Mouse (Mus musculus) midbrain, postnatal 0 days (tissue): ENCODE data around the gene Cep95. TPM values are rescaled to one million over a fixed set of nuclear protein-coding genes. Genes with fewer than 3 reads are reported as not detected.

ENCODE experiments used
- ATAC-seq: fragments of 200-750 bp; cut with Nextera tagmentation; 2 replicates; pipeline ENCODE4 v1.8.0; 2017; ENCODE audit warnings: moderate number of reproducible peaks, mild to moderate bottlenecking, moderate TSS enrichment, moderate library complexity; ENCODE audit not compliant: low FRiP score
- DNase-seq: peaks from one replicate; pipeline ENCODE4 v3.0.0-alpha.2; 2015; ENCODE audit warnings: low spot score
- H3K27ac ChIP-seq: fragments of 300-500 bp; sonication (generic); 2 replicates; pipeline ENCODE4 v1.5.1; 2014; ENCODE audit warnings: low read depth, mild to moderate bottlenecking, low read length, mixed read lengths
- H3K27me3 ChIP-seq: fragments of 300-500 bp; sonication (generic); 2 replicates; pipeline ENCODE4 v1.6.1; 2014; ENCODE audit warnings: low read length, control low read depth, mixed read lengths; ENCODE audit not compliant: insufficient read depth
- H3K36me3 ChIP-seq: fragments of 300-500 bp; sonication (generic); 2 replicates; pipeline ENCODE4 v1.6.1; 2014; ENCODE audit warnings: low read length, control low read depth, mixed read lengths; ENCODE audit not compliant: insufficient read depth
- H3K4me1 ChIP-seq: fragments of 300-500 bp; sonication (generic); 2 replicates; pipeline ENCODE4 v1.6.1; 2014; ENCODE audit warnings: mild to moderate bottlenecking, control low read depth, antibody characterized with exemption, low read length, mixed read lengths; ENCODE audit not compliant: insufficient read depth
- H3K4me2 ChIP-seq: fragments of 300-500 bp; sonication (generic); 2 replicates; pipeline ENCODE4 v1.6.1; 2014; ENCODE audit warnings: low read depth, mild to moderate bottlenecking, low read length, mixed read lengths; ENCODE audit not compliant: poor library complexity, severe bottlenecking
- H3K4me3 ChIP-seq: fragments of 300-500 bp; sonication (generic); 2 replicates; pipeline ENCODE4 v1.5.1; 2014; ENCODE audit warnings: low read depth, mild to moderate bottlenecking, low read length, moderate library complexity
- H3K9ac ChIP-seq: fragments of 300-500 bp; sonication (generic); replicated peaks from 2 replicates; pipeline ENCODE4 v1.6.1; 2014; ENCODE audit warnings: mild to moderate bottlenecking, low read length, moderate library complexity, mixed read lengths; ENCODE audit not compliant: poor library complexity, severe bottlenecking
- H3K9me3 ChIP-seq: fragments of 300-500 bp; sonication (generic); 2 replicates; pipeline ENCODE4 v1.6.1; 2016; ENCODE audit warnings: low read length, control low read depth
- CTCF ChIP-seq: IDR thresholded peaks from 2 replicates; pipeline ENCODE4 v1.5.1; 2016; ENCODE audit warnings: antibody characterized with exemption, mild to moderate bottlenecking
- WGBS: fragments of 180-500 bp; shearing (Covaris S2); extraction: QIAGEN DNeasy Blood & Tissue Kit; methylation state at CpG from one replicate; pipeline ENCODE4 v1.1.7; 2014; 5-methylcytosine and 5-hydroxymethylcytosine counted together
- polyA plus RNA-seq: library from polyadenylated mRNA; unstranded; fragments of >200 nt; fragmentation: Nextera tagmentation; extraction: Ambion mirVana; gene quantifications from 2 replicates; pipeline ENCODE4 v1.2.1, GENCODE M21; 2015
- total RNA-seq: library from RNA; depleted of rRNA; stranded (reverse); fragments of >200 nt; gene quantifications from 2 replicates; pipeline ENCODE4 v1.2.3, GENCODE M21; 2014

The Cep95 gene
- total and polyA plus RNA-seq, 2 experiments from 2014 or later, result 6.0 to 7.9 TPM

DNA sequence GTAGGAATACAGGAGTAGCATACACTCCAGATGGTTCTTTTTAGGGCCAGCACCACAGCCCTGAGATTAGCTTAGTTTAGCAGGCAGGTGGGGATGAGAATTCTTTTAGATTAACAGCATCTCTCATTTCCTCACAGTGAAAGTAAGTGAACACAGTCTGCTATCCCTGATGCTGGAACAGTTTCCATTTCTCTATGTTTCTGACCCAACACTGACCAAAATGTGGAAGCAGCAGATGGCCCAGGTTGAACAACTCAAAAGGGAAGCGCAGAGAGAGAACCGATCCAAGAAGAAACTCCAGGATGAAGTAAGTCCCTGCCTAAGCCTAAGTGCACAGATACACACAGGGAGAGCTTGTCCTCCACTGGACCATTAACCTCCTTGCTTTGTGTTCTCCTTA is 26.3 kb downstream of the Cep95 start:
- Histone ChIP-seq H3K27ac (no peak overlapping the region), H3K36me3 (peaks cover 45% of the 10 kb centered on the region), H3K4me3 (no peak overlapping the region), H3K4me2 (no peak overlapping the region), H3K9me3 (no peaks in the 10 kb centered on the region), H3K27me3 (no peaks in the 10 kb centered on the region), H3K4me1 (no peaks in the 10 kb centered on the region), H3K9ac (no peak overlapping the region)
- DNase-seq (no peak), ATAC-seq (no peak)
- TF ChIP-seq CTCF, result no peak
- 98% methylated on average over 2 of the region's 2 CpGs for WGBS

GRCm38 (mm10) chr11:106815761-106816160 is 26.7 kb downstream of the Cep95 start:
- ATAC-seq (no peak), DNase-seq (no peak)
- H3K9ac ChIP-seq, result no peak overlapping the region
- H3K27ac ChIP-seq, result no peak overlapping the region
- no peak for TF ChIP-seq CTCF
- H3K36me3 ChIP-seq, result peaks cover 48% of the 10 kb centered on the region
- H3K4me2 ChIP-seq, result no peak overlapping the region
- no peaks in the 10 kb centered on the region for H3K9me3 ChIP-seq
- no peak overlapping the region for H3K4me3 ChIP-seq
- no peaks in the 10 kb centered on the region for H3K4me1 ChIP-seq
- no peaks in the 10 kb centered on the region for H3K27me3 ChIP-seq
- 94% methylated on average over 2 of the region's 2 CpGs for WGBS

DNA sequence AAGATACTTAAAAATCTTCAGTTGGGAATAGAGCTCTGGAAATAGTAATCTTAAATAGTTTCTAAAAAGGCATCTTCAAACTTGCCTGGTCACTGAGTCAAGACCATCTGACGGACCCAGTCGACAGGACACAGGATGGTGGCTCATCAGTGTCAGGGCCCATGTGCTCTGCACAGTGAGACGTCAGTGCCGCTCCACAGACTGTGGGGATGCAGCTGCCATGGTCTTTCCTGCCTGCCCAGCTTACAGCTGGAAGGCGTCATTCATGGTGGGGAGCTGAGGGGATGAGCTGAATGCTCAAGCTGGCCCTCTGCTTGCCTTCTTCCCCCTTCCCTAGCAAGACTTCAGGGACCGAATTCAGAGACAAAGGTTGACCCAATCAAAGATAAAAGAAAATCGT is 27.3 kb downstream of the Cep95 start:
- WGBS, result 74% methylated on average over 7 of the region's 7 CpGs
- H3K9me3 ChIP-seq, result no peaks in the 10 kb centered on the region
- no peak for ATAC-seq

GRCm38 (mm10) chr11:106817156-106817555 is 28.1 kb downstream of the Cep95 start:
- DNase-seq (no peak), ATAC-seq (no peak)
- TF ChIP-seq CTCF, result no peak
- 78% methylated on average over 3 of the region's 3 CpGs for WGBS
- Histone ChIP-seq H3K9me3 (no peaks in the 10 kb centered on the region), H3K4me3 (no peak overlapping the region), H3K27me3 (no peaks in the 10 kb centered on the region), H3K4me1 (no peaks in the 10 kb centered on the region), H3K4me2 (no peak overlapping the region), H3K36me3 (peaks cover 42% of the 10 kb centered on the region), H3K27ac (no peak overlapping the region), H3K9ac (no peak overlapping the region)

More for the DNA sequence above, 27.3 kb downstream of the Cep95 start:
- TF ChIP-seq CTCF, result no peak
- no peak for DNase-seq
- no peak overlapping the region for H3K4me3 ChIP-seq
- H3K9ac ChIP-seq, result no peak overlapping the region
- no peaks in the 10 kb centered on the region for H3K4me1 ChIP-seq
- no peaks in the 10 kb centered on the region for H3K27me3 ChIP-seq
- peaks cover 49% of the 10 kb centered on the region for H3K36me3 ChIP-seq
- no peak overlapping the region for H3K4me2 ChIP-seq
- H3K27ac ChIP-seq, result no peak overlapping the region

DNA sequence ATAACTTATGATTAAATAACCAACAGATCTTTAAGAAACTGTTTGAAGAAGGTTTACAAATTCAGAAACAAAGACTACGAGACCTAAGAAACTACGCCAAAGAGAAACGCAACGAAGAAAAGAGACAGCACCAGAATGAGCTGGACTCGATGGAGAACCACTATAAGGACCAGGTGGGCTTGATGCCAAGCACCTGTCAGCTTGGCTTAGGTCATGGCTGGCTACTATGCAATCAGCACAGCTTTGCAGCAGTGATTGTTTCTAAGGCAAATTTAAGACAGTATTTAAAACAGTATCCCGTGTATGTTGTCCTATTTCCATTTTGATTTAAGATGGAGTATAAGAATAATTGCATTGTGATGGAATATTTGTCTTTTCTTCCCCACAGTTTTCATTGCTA is 28.8 kb downstream of the Cep95 start:
- Histone ChIP-seq H3K9ac (no peak overlapping the region), H3K4me2 (no peak overlapping the region), H3K9me3 (no peaks in the 10 kb centered on the region), H3K27ac (peak overlapping the region; percentile 49), H3K4me1 (no peaks in the 10 kb centered on the region), H3K36me3 (peaks cover 37% of the 10 kb centered on the region), H3K27me3 (no peaks in the 10 kb centered on the region), H3K4me3 (no peak overlapping the region)
- DNase-seq (peak; percentile 51), ATAC-seq (no peak)
- no peak for TF ChIP-seq CTCF
- WGBS, result 72% methylated on average over 6 of the region's 6 CpGs

- H3K36me3 ChIP-seq, result peaks cover 37% of the 10 kb centered on the region
- no peak overlapping the region for H3K9ac ChIP-seq
- DNase-seq (peak; percentile 71), ATAC-seq (no peak)
- H3K27ac ChIP-seq, result peak overlapping the region; percentile 49
- H3K4me2 ChIP-seq, result no peak overlapping the region
- H3K4me1 ChIP-seq, result no peaks in the 10 kb centered on the region
- WGBS, result 41% methylated on average over 9 of the region's 9 CpGs
- H3K4me3 ChIP-seq, result no peak overlapping the region
- no peaks in the 10 kb centered on the region for H3K9me3 ChIP-seq
- no peaks in the 10 kb centered on the region for H3K27me3 ChIP-seq
- TF ChIP-seq CTCF, result no peak
Observed at GRCm38 (mm10) chr11:106818341-106818740, 29.3 kb downstream of the Cep95 start.
